Mouse (Mus musculus) lung, embryonic 16.5 days (tissue): ENCODE measurements around the gene Upb1. TPM values are rescaled to one million over a fixed set of nuclear protein-coding genes. Genes with fewer than 3 reads are reported as not detected.
A peak's percentile ranks its signal among the peaks of the same experiment; 100 is the strongest.
"Not testable (repeated sequence)": the region's sequence is repeated elsewhere in the genome, so short reads cannot be mapped to it uniquely, and the experiment has no call there.

Experiments used
- ATAC-seq: fragments of 200-750 bp; cut with Nextera tagmentation; 2 replicates; pipeline ENCODE4 v1.8.0; 2017; ENCODE audit warnings: low read depth, mild to moderate bottlenecking, moderate library complexity
- H3K27ac ChIP-seq: fragments of 300-500 bp; sonication (generic); 2 replicates; pipeline ENCODE4 v1.5.1; 2014; ENCODE audit warnings: mild to moderate bottlenecking, control low read depth, low read length
- H3K27me3 ChIP-seq: fragments of 300-500 bp; sonication (generic); 2 replicates; pipeline ENCODE4 v1.6.1; 2014; ENCODE audit warnings: low read depth, low read length, mixed read lengths; ENCODE audit not compliant: control insufficient read depth, insufficient read depth
- H3K36me3 ChIP-seq: fragments of 300-500 bp; sonication (generic); 2 replicates; pipeline ENCODE4 v1.6.1; 2014; ENCODE audit warnings: low read length; ENCODE audit not compliant: control insufficient read depth, insufficient read depth
- H3K4me1 ChIP-seq: fragments of 300-500 bp; sonication (generic); replicated peaks from 2 replicates; pipeline ENCODE4 v1.6.1; 2014; ENCODE audit warnings: low read length, mixed read lengths; ENCODE audit not compliant: control insufficient read depth, insufficient read depth
- H3K4me2 ChIP-seq: fragments of 300-500 bp; sonication (generic); 2 replicates; pipeline ENCODE4 v1.6.1; 2014; ENCODE audit warnings: low read depth, low read length, control low read depth
- H3K4me3 ChIP-seq: fragments of 300-500 bp; sonication (generic); 2 replicates; pipeline ENCODE4 v1.5.1; 2014; ENCODE audit warnings: mild to moderate bottlenecking, low read length, control low read depth
- H3K9ac ChIP-seq: fragments of 300-500 bp; sonication (generic); 2 replicates; pipeline ENCODE4 v1.6.1; 2014; ENCODE audit warnings: low read length, control low read depth
- H3K9me3 ChIP-seq: fragments of 300-500 bp; sonication (generic); 2 replicates; pipeline ENCODE4 v1.6.1; 2016; ENCODE audit warnings: low read length; ENCODE audit not compliant: control insufficient read depth
- WGBS: fragments of 180-500 bp; shearing (Covaris S2); extraction: QIAGEN DNeasy Blood & Tissue Kit; methylation state at CpG from one replicate; pipeline ENCODE4 v1.1.7; 2014; 5-methylcytosine and 5-hydroxymethylcytosine counted together
- polyA plus RNA-seq: library from polyadenylated mRNA; unstranded; fragments of >200 nt; fragmentation: Nextera tagmentation; extraction: Ambion mirVana; gene quantifications from 2 replicates; pipeline ENCODE4 v1.2.1, GENCODE M21; 2015

The Upb1 gene
- polyA plus RNA-seq, 1 experiment from 2014 or later = 0.44 TPM

GRCm38 (mm10) chr10:75465781-75466550 is 65.1 kb downstream of the Upb1 start:
- peak; percentile 96 for ATAC-seq
- no peak overlapping the region for H3K9ac ChIP-seq
- peak overlapping the region; percentile 81 for H3K27ac ChIP-seq
- no peaks in the 10 kb centered on the region for H3K9me3 ChIP-seq
- no peak overlapping the region for H3K4me3 ChIP-seq
- H3K4me1 ChIP-seq = peaks cover 21% of the 10 kb centered on the region
- H3K36me3 ChIP-seq = no peaks in the 10 kb centered on the region
- no peaks in the 10 kb centered on the region for H3K27me3 ChIP-seq
- 18% methylated on average over 6 of the region's 6 CpGs for WGBS
- H3K4me2 ChIP-seq = no peak overlapping the region

DNA sequence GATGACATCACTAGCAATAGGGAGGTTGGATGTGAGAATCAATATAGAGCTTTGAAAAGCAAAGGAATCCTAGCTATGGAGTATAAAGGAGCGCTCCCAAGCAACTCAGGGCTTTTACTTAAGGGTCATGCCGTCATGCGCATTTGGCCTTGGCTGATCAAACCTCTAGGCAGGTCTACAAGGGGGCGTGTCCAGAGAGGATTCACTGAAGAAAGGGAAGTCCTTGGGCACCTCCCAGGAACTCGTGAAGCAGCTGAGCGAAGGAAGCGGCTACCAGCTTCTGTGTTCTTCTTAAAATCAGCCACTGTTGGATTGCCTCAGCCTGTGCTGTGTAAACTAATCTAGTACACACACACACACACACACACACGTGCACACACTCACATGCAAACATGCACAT is 72.5 kb downstream of the Upb1 start:
- no peak overlapping the region for H3K27ac ChIP-seq
- no peak overlapping the region for H3K4me2 ChIP-seq
- no peak overlapping the region for H3K4me3 ChIP-seq
- no peaks in the 10 kb centered on the region for H3K36me3 ChIP-seq
- H3K9ac ChIP-seq = no peak overlapping the region
- H3K4me1 ChIP-seq = peaks cover 11% of the 10 kb centered on the region
- WGBS = 70% methylated on average over 8 of the region's 8 CpGs
- H3K27me3 ChIP-seq = no peaks in the 10 kb centered on the region
- ATAC-seq = no peak
- H3K9me3 ChIP-seq = no peaks in the 10 kb centered on the region

DNA sequence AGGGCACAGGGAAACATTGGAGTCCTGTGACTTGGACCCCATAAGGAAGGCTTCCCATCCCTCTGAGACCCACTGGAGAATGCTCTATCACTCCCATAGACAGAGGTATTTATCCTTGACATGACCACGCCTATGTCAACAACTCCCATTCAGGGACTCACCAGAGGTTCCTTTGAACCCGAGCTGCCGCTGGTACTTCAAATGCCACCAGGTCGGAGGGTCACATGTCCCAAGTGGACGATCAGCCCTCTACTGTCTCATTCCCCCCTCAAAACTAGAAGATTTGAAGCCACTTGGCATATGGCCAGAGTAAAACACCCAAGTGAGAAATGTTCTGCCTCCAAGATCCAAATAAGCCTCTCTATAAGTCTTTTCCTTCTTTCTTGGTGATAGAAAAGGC is 73.7 kb downstream of the Upb1 start:
- H3K9ac ChIP-seq = no peak overlapping the region
- no peak for ATAC-seq
- H3K27ac ChIP-seq = no peak overlapping the region
- 19% methylated on average over 5 of the region's 5 CpGs for WGBS
- no peak overlapping the region for H3K4me2 ChIP-seq
- H3K9me3 ChIP-seq = no peaks in the 10 kb centered on the region
- H3K27me3 ChIP-seq = no peaks in the 10 kb centered on the region
- H3K36me3 ChIP-seq = no peaks in the 10 kb centered on the region
- no peak overlapping the region for H3K4me3 ChIP-seq
- H3K4me1 ChIP-seq = peaks cover 11% of the 10 kb centered on the region

- not testable (repeated sequence) for H3K4me3 ChIP-seq, H3K4me2 ChIP-seq, H3K36me3 ChIP-seq, H3K27me3 ChIP-seq, H3K27ac ChIP-seq, ATAC-seq, H3K9me3 ChIP-seq, H3K9ac ChIP-seq
- peaks cover 11% of the 10 kb centered on the region for H3K4me1 ChIP-seq
- WGBS = 43% methylated on average over 5 of the region's 6 CpGs
These were observed 74.4 kb downstream of the Upb1 start for GRCm38 (mm10) chr10:75475139-75475850.

GRCm38 (mm10) chr10:75477034-75477433 is 76.1 kb downstream of the Upb1 start:
- H3K27me3 ChIP-seq = no peaks in the 10 kb centered on the region
- no peak overlapping the region for H3K4me2 ChIP-seq
- 43% methylated on average over 9 of the region's 9 CpGs for WGBS
- H3K9ac ChIP-seq = no peak overlapping the region
- H3K36me3 ChIP-seq = no peaks in the 10 kb centered on the region
- ATAC-seq = 0 out of 2 replicates have a peak, but pooled peaks have one; percentile 42
- H3K27ac ChIP-seq = no peak overlapping the region
- no peak overlapping the region for H3K4me3 ChIP-seq
- H3K9me3 ChIP-seq = no peaks in the 10 kb centered on the region
- peaks cover 11% of the 10 kb centered on the region for H3K4me1 ChIP-seq

- WGBS = 77% methylated on average over 2 of the region's 2 CpGs
- Histone ChIP-seq H3K27ac (no peak overlapping the region), H3K4me1 (peaks cover 8% of the 10 kb centered on the region), H3K4me3 (no peak overlapping the region), H3K9ac (no peak overlapping the region), H3K36me3 (no peaks in the 10 kb centered on the region), H3K9me3 (no peaks in the 10 kb centered on the region), H3K27me3 (no peaks in the 10 kb centered on the region), H3K4me2 (no peak overlapping the region)
- no peak for ATAC-seq
These were observed 79.0 kb downstream of the Upb1 start for GRCm38 (mm10) chr10:75479955-75480354.

GRCm38 (mm10) chr10:75481703-75482102 is 80.8 kb downstream of the Upb1 start:
- H3K27ac ChIP-seq = no peak overlapping the region
- H3K9me3 ChIP-seq = no peaks in the 10 kb centered on the region
- no peak overlapping the region for H3K4me2 ChIP-seq
- WGBS = 69% methylated on average over 4 of the region's 4 CpGs
- H3K4me3 ChIP-seq = no peak overlapping the region
- H3K27me3 ChIP-seq = no peaks in the 10 kb centered on the region
- H3K4me1 ChIP-seq = peaks cover 6% of the 10 kb centered on the region
- H3K9ac ChIP-seq = no peak overlapping the region
- no peaks in the 10 kb centered on the region for H3K36me3 ChIP-seq
- no peak for ATAC-seq

DNA sequence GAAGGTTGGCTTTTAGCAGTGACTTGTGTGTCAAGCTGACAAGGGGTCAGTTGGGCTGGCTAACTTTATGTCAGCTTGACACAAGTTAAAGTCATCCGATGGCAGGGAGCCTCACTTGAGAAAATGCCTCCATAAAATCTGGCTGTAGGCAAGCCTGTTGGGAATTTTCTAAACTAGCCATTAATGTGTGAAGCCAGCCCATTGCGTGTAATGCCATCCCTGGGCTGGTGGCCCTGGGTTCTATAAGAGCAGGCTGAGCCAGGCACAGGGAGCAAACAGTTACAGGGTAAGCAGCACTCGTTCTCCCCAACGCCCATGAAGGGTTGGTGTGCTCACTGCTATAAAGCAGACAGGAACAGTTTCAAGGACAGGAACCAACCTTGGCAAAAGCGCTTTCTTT is 81.4 kb downstream of the Upb1 start:
- no peaks in the 10 kb centered on the region for H3K36me3 ChIP-seq
- no peaks in the 10 kb centered on the region for H3K9me3 ChIP-seq
- H3K9ac ChIP-seq = no peak overlapping the region
- no peak overlapping the region for H3K27ac ChIP-seq
- ATAC-seq = no peak
- WGBS = 83% methylated on average over 5 of the region's 5 CpGs
- H3K4me2 ChIP-seq = no peak overlapping the region
- H3K4me1 ChIP-seq = peaks cover under 1% of the 10 kb centered on the region
- H3K27me3 ChIP-seq = no peaks in the 10 kb centered on the region
- H3K4me3 ChIP-seq = no peak overlapping the region

DNA sequence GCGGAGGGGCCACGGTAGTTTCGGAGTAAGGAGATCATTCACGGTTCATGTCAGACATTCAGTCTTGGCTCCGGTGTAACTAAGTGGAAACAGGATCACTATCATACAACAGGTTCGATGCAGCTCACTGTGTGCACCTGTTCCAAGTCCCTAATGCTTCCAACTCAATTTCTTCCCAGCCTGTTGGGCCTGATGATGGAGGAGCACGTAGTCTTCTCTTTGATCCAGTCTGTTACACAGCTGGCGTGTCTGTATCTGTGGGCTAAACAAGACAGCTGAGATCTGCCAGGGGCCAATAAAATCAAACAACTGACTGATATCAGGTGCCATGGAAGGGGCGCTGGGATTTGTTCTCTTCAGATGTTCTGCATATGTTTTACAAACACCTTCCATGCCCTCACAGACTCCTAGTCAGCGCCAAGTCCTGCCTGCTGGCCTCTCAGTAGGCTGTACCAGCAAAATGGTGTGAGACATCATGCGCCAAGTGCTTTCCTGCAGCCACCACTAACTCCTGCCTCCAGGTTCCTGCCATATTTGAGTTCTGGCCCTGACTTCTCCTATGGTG is 82.1 kb downstream of the Upb1 start:
- Histone ChIP-seq H3K4me1 (no peaks in the 10 kb centered on the region), H3K4me2 (no peak overlapping the region), H3K36me3 (no peaks in the 10 kb centered on the region), H3K4me3 (no peak overlapping the region), H3K9ac (no peak overlapping the region), H3K27ac (no peak overlapping the region), H3K9me3 (no peaks in the 10 kb centered on the region), H3K27me3 (no peaks in the 10 kb centered on the region)
- 87% methylated on average over 11 of the region's 11 CpGs for WGBS
- no peak for ATAC-seq
